Mouse (Mus musculus): Measurements from ENCODE around the gene Ctr9. TPM values are rescaled to one million over a fixed set of nuclear protein-coding genes. Genes with fewer than 3 reads are reported as not detected.
A peak's percentile ranks its signal among the peaks of the same experiment; 100 is the strongest.

Gene Ctr9
- polyA plus RNA-seq, 1 experiment from 2014 or later: 89.8 TPM

DNA sequence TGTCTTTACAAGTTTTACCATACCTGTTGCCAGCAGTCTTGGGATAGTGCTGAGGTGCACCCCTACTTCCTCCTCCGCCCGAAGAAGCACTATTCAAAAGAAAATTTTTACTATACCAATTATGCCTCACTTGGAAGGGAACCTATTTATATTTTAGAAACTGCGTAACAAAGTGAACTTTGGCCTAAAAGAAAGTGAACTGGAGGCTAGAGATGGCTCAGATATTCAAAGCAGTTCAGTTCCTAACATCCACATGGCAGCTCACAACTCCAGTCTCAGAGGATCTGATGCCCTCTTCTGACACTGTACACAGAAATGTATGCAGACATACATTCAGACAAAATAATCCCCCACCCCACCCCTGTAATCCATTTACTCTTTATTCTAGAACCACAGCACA, 52.1 kb downstream of the Ctr9 start:
- Histone ChIP-seq H3K27ac (peak overlapping the region; percentile 100; the same call in 1 of the 2 replicates), H3K4me1 (peaks cover 30% of the 10 kb centered on the region), H3K4me2 (peak overlapping the region; percentile 74), H3K27me3 (no peaks in the 10 kb centered on the region), H3K36me3 (ENCODE audit: poor library complexity, severe bottlenecking) (peaks cover 57% of the 10 kb centered on the region), H3K9ac (peak overlapping the region; percentile 100), H3K9me3 (replicated peaks) (no peaks in the 10 kb centered on the region), H3K4me3 (peak overlapping the region; percentile 98)
- 89% methylated on average over 3 of the region's 3 CpGs for WGBS
- ATAC-seq: no peak

DNA sequence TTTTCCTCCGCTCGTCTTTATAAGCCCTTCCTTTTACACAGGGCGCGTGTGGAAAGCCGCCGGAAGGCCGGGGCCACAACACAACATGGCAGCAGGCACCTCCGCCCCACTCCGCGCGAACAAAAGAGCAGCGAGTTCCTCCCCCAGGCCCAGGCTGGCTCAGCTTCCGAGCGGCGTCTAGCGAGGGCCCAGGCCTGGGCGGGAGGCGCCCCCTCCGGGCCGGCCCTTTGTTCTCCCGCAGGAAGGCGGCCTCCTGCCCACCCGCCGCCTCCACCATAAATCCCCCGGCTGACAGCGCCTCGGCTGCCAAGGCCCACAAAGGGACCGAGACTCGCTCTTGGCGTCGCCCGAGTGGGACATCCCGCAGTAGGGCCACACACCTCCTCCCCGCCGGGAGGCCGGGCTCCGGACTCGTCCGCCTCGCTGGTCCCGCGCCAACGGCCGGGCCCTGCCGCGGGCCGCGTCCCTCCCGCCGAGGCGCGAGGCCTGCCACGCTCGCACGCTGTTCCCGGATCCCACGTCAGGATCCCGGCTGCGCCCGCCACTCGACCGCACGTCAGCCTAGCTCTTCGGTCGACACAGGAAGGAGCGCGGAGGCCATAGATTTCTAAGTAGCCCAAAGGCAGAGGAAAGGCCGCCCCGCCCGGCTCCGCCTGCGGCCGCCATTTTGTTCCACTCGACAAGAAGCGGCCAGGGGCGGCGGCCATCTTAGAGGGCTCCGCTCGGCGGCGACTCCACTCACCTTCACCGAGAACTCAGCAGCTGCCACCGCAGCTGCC, 53.5 kb downstream of the Ctr9 start:
- ATAC-seq: peak; percentile 71
- H3K27me3 ChIP-seq: no peaks in the 10 kb centered on the region
- H3K9me3 ChIP-seq (replicated peaks): no peaks in the 10 kb centered on the region
- peak overlapping the region; percentile 100 for H3K9ac ChIP-seq
- H3K27ac ChIP-seq: peak overlapping the region; percentile 100
- H3K36me3 ChIP-seq (ENCODE audit: poor library complexity, severe bottlenecking): peaks cover 43% of the 10 kb centered on the region
- H3K4me2 ChIP-seq: peak overlapping the region; percentile 74
- H3K4me1 ChIP-seq: peaks cover 30% of the 10 kb centered on the region
- WGBS: under 1% methylated on average over 78 of the region's 83 CpGs
- peak overlapping the region; percentile 98 for H3K4me3 ChIP-seq

DNA sequence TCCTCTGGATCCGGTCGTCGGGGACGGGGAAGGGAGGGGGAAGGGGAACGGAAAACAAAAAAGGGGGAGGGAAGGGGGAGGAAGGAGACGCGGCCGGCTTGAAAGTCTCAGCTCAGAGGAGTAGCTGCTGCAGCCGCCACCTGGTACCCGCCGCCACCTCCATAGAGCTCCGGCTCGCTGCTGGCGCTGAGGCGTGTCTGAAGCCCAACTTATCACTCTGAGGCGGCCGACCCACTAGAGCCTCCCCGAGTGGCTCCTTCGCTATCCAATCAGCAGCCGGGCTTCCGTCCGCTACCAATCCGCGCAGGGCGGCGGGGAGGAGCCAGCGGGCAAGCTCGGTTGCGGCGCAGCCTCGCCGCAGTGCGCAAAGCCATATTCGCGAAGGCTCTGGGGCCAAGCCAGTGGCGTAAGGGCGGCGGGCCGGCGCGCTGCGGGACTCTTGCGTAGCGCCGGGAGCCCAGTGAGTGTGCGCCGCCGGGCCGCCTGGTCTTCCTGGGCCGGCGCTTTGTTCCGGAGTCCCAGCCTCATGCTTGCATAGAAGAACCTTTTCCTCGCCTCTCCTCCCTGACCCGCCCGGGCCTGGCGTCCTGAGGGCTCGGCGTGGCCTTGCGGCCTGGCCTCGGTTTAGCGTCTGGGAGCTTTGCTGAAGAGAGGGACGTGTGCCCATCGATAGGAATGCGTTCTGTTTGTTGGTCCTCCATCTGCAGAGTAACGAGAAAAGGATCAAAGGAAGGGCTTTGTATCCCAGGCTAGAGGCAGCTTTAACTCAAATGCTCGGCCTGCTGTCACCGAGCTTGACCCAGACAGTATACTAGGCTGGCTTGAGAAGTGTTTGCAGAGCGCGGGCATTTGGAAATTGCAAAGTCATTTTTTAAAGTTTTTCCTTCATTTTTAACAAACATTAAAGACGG, 54.3 kb downstream of the Ctr9 start, which contains the start of gene Eif4g2:
Eif4g2 (minus strand) TSS at position 209 of the 911 bp plus-strand sequence.
- H3K4me3 ChIP-seq: peak within 1 kb of the TSS; percentile 98
- WGBS: under 1% methylated on average over 61 of the region's 70 CpGs
- H3K27me3 ChIP-seq: no peaks in the 10 kb centered on the region
- H3K36me3 ChIP-seq (ENCODE audit: poor library complexity, severe bottlenecking): peaks cover 35% of the 10 kb centered on the region
- peak within 1 kb of the TSS; percentile 100 for H3K27ac ChIP-seq
- H3K4me1 ChIP-seq: peaks cover 30% of the 10 kb centered on the region
- peak; percentile 99 for ATAC-seq
- no peaks in the 10 kb centered on the region for H3K9me3 ChIP-seq (replicated peaks)
- peak within 1 kb of the TSS; percentile 74 for H3K4me2 ChIP-seq
- H3K9ac ChIP-seq: peak within 1 kb of the TSS; percentile 100

DNA sequence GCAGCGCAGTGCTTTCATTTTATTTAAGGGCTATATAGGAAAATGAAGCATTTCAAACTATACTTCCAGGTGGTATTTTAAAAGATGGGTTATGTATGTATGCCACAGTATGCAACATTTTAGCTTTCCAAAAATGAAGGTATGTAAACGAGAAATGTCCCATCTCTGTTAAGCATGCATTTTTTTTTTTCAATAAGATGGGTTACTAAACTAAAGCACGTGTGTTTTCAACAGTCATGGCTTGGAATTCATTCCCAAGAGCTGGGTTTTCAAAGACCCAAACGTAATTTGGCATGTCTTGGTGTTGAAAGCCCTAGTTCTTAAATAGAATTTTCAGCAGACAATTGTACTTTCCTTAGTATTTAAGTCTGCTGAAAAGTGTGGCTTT, 55.0 kb downstream of the Ctr9 start:
- WGBS: 9% methylated on average over 4 of the region's 4 CpGs
- Histone ChIP-seq H3K4me1 (peaks cover 28% of the 10 kb centered on the region), H3K9me3 (replicated peaks) (no peaks in the 10 kb centered on the region), H3K9ac (peak overlapping the region; percentile 100), H3K4me2 (peak overlapping the region; percentile 67), H3K27ac (peak overlapping the region; percentile 100), H3K27me3 (no peaks in the 10 kb centered on the region), H3K36me3 (ENCODE audit: poor library complexity, severe bottlenecking) (peaks cover 29% of the 10 kb centered on the region), H3K4me3 (peak overlapping the region; percentile 98)
- no peak for ATAC-seq

DNA sequence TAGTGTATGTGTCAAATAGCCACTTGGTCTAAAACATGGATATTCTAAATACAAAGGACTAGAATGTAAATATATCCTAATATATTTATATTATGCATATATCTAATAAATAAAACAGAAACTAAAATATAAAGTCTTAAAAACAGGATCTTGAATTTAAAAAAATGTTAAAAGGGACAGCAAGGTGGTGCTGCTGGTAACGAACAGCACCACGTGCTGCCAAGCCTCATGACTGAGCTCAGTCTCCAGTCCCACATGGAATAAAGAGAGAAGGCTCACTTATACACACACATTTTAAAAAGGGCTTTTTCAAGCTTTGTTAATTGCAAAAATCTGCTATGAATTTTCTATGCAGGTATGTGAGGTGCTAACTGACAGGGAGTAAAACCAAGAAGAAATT, 55.7 kb downstream of the Ctr9 start:
- H3K4me3 ChIP-seq: no peak overlapping the region
- no peak overlapping the region for H3K27ac ChIP-seq
- H3K4me2 ChIP-seq: no peak overlapping the region
- 71% methylated on average over 2 of the region's 2 CpGs for WGBS
- H3K36me3 ChIP-seq (ENCODE audit: poor library complexity, severe bottlenecking): peaks cover 22% of the 10 kb centered on the region
- H3K4me1 ChIP-seq: peaks cover 21% of the 10 kb centered on the region
- no peaks in the 10 kb centered on the region for H3K9me3 ChIP-seq (replicated peaks)
- no peak for ATAC-seq
- H3K27me3 ChIP-seq: no peaks in the 10 kb centered on the region
- no peak overlapping the region for H3K9ac ChIP-seq

DNA sequence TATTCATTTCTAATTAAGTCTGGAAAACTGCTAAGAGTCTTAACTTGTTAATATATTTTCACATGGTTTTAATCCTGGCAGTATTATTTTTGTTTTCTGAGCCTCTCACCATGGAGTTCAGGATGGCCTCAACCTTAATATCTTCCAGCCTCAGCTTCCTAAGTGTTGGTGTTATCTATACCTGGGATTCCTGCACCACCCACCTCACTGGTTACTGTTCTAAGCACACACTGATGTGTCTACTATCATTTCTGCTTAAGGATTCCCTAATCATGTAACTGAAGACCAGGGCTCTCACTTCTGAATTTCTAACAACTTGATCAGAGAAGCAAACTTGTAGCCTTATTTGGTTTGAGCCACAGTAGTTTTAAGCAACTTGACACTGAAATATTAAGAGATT, 56.4 kb downstream of the Ctr9 start:
- Histone ChIP-seq H3K27me3 (no peaks in the 10 kb centered on the region), H3K4me1 (peaks cover 14% of the 10 kb centered on the region), H3K27ac (no peak overlapping the region), H3K4me2 (no peak overlapping the region), H3K9ac (no peak overlapping the region), H3K4me3 (no peak overlapping the region), H3K36me3 (ENCODE audit: poor library complexity, severe bottlenecking) (peaks cover 15% of the 10 kb centered on the region), H3K9me3 (replicated peaks) (no peaks in the 10 kb centered on the region)
- ATAC-seq: no peak

DNA sequence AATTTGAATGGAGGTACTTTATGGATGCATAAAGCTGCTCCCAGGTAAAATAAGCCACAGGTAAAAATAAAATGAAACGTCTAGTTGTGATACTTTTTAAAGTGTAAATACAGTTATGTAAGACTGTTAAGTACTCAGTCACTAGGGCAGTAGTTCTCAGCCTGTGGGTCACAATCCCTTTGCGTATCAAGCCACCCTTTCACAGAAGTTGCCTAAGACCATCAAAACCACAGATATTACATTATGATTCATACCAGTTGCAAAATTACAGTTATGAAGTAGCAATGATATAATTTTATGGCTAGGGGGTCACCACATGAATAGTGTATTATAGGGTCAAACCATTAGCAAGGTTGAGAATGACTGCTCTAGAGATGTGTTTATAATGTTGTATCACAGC, 66.4 kb downstream of the Ctr9 start:
- no peak for ATAC-seq
- no peaks in the 10 kb centered on the region for H3K4me1 ChIP-seq

DNA sequence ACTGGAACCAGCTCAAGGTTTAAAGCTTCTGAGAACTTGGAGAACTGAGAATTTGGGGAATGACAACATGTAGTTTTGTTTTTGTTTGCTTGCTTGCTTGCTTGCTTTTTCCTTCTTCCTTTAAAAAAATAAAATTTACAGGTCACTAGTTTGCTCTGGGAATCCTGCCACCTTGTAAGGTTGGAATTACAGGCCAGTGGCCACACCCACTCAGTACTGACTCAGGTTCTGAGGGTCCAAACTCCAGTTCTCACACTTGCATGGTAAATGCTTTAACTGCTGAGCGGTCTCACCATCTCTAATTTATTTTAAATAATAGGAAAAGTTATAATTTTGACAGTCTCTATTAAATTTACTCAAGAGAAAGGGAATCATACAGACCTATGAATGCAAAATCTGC, 69.4 kb downstream of the Ctr9 start:
- ATAC-seq: no peak
- H3K27ac ChIP-seq: no peak overlapping the region
- H3K9ac ChIP-seq: no peak overlapping the region
- no peaks in the 10 kb centered on the region for H3K4me1 ChIP-seq
- no peaks in the 10 kb centered on the region for H3K36me3 ChIP-seq (ENCODE audit: poor library complexity, severe bottlenecking)
- H3K27me3 ChIP-seq: no peaks in the 10 kb centered on the region
- H3K9me3 ChIP-seq (replicated peaks): no peaks in the 10 kb centered on the region
- 87% methylated on average over 1 of the region's 1 CpGs for WGBS
- H3K4me2 ChIP-seq: no peak overlapping the region
- no peak overlapping the region for H3K4me3 ChIP-seq

More for the DNA sequence above, 66.4 kb downstream of the Ctr9 start:
- H3K27me3 ChIP-seq: no peaks in the 10 kb centered on the region
- WGBS: 78% methylated on average over 2 of the region's 2 CpGs
- no peak overlapping the region for H3K9ac ChIP-seq
- no peak overlapping the region for H3K4me3 ChIP-seq
- no peak overlapping the region for H3K27ac ChIP-seq
- H3K9me3 ChIP-seq (replicated peaks): no peaks in the 10 kb centered on the region
- H3K36me3 ChIP-seq (ENCODE audit: poor library complexity, severe bottlenecking): no peaks in the 10 kb centered on the region
- H3K4me2 ChIP-seq: no peak overlapping the region

Other genes starting within 250 kb of the Ctr9 start
- gene Rnf141, start 184.5 kb upstream of the Ctr9 start, polyA plus RNA-seq (2015; fragmentation: Nextera tagmentation; extraction: Ambion mirVana): 28.8 TPM in 2 replicates
- gene Lyve1, start 165.7 kb upstream of the Ctr9 start, polyA plus RNA-seq (2015; fragmentation: Nextera tagmentation; extraction: Ambion mirVana): 2.5 and 2.9 TPM in 2 replicates
- gene Mrvi1, start 46.5 kb upstream of the Ctr9 start, polyA plus RNA-seq (2015; fragmentation: Nextera tagmentation; extraction: Ambion mirVana): 0.49 and 0.58 TPM in 2 replicates
- 1,138 and 1,216 TPM in 2 replicates for gene Eif4g2, start 54.1 kb downstream of the Ctr9 start, polyA plus RNA-seq (2015; fragmentation: Nextera tagmentation; extraction: Ambion mirVana)

Data from forebrain, embryonic 13.5 days (tissue).